Mouse (Mus musculus) left cerebral cortex, adult 8-10 months (tissue): ENCODE data around the gene Nfib. TPM values are rescaled to one million over a fixed set of nuclear protein-coding genes. Genes with fewer than 3 reads are reported as not detected.

Experiments
- DNase-seq, 2 experiments: peaks; one replicate each; pipeline ENCODE4 v3.0.0; 2022; ENCODE audit warnings: low spot score in 2 of 2
- total RNA-seq, 4 experiments: library from RNA; stranded (reverse); gene quantifications; 2 replicates each; pipeline ENCODE4 v1.2.4; 2022

Nfib gene
- total RNA-seq, 4 experiments from 2014 or later: 70.7 to 94.9 (median 78.3) TPM

- no peak for DNase-seq
Observed at GRCm38 (mm10) chr4:82542656-82543397, 162.7 kb downstream of the Nfib start.

GRCm38 (mm10) chr4:82541894-82542510, 163.5 kb downstream of the Nfib start:
- DNase-seq: peak in 1 of 2 experiments; percentile 65

- DNase-seq: no peak
Observed at GRCm38 (mm10) chr4:82540466-82540990, 165.0 kb downstream of the Nfib start.

GRCm38 (mm10) chr4:82540048-82540410, 165.5 kb downstream of the Nfib start:
- no peak for DNase-seq

- DNase-seq: no peak
Observed at GRCm38 (mm10) chr4:82539406-82540047, 166.0 kb downstream of the Nfib start.

GRCm38 (mm10) chr4:82538815-82539214, 166.7 kb downstream of the Nfib start:
- DNase-seq: no peak

GRCm38 (mm10) chr4:82538069-82538811, 167.3 kb downstream of the Nfib start:
- DNase-seq: no peak

GRCm38 (mm10) chr4:82537279-82537967, 168.1 kb downstream of the Nfib start:
- no peak for DNase-seq

GRCm38 (mm10) chr4:82536435-82537278, 168.9 kb downstream of the Nfib start:
- no peak for DNase-seq

- DNase-seq: no peak
Observed at GRCm38 (mm10) chr4:82535606-82536434, 169.7 kb downstream of the Nfib start.

- no peak for DNase-seq
Observed at GRCm38 (mm10) chr4:82533231-82533630, 172.3 kb downstream of the Nfib start.

GRCm38 (mm10) chr4:82532443-82533191, 172.9 kb downstream of the Nfib start:
- peak in 1 of 2 experiments; percentile 42 for DNase-seq

GRCm38 (mm10) chr4:82531977-82532376, 173.6 kb downstream of the Nfib start:
- no peak for DNase-seq

- no peak for DNase-seq
Observed at GRCm38 (mm10) chr4:82530875-82531353, 174.6 kb downstream of the Nfib start.

- no peak for DNase-seq
Observed at GRCm38 (mm10) chr4:82528978-82529377, 176.6 kb downstream of the Nfib start.

- DNase-seq: no peak
Observed at GRCm38 (mm10) chr4:82519935-82520334, 185.6 kb downstream of the Nfib start.

- no peak for DNase-seq
Observed at GRCm38 (mm10) chr4:82518132-82518531, 187.4 kb downstream of the Nfib start.

- DNase-seq: no peak
Observed at GRCm38 (mm10) chr4:82517311-82517710, 188.2 kb downstream of the Nfib start.
